Mouse (Mus musculus) lung, embryonic 16.5 days (tissue): ENCODE measurements around the gene Prelp. TPM values are rescaled to one million over a fixed set of nuclear protein-coding genes. Genes with fewer than 3 reads are reported as not detected.
"Not testable (repeated sequence)": the region's sequence is repeated elsewhere in the genome, so short reads cannot be mapped to it uniquely, and the experiment has no call there.

Experiments used
- ATAC-seq: fragments of 200-750 bp; cut with Nextera tagmentation; 2 replicates; pipeline ENCODE4 v1.8.0; 2017; ENCODE audit warnings: low read depth, mild to moderate bottlenecking, moderate library complexity
- H3K27ac ChIP-seq: fragments of 300-500 bp; sonication (generic); 2 replicates; pipeline ENCODE4 v1.5.1; 2014; ENCODE audit warnings: mild to moderate bottlenecking, control low read depth, low read length
- H3K27me3 ChIP-seq: fragments of 300-500 bp; sonication (generic); 2 replicates; pipeline ENCODE4 v1.6.1; 2014; ENCODE audit warnings: low read depth, low read length, mixed read lengths; ENCODE audit not compliant: control insufficient read depth, insufficient read depth
- H3K36me3 ChIP-seq: fragments of 300-500 bp; sonication (generic); 2 replicates; pipeline ENCODE4 v1.6.1; 2014; ENCODE audit warnings: low read length; ENCODE audit not compliant: control insufficient read depth, insufficient read depth
- H3K4me1 ChIP-seq: fragments of 300-500 bp; sonication (generic); replicated peaks from 2 replicates; pipeline ENCODE4 v1.6.1; 2014; ENCODE audit warnings: low read length, mixed read lengths; ENCODE audit not compliant: control insufficient read depth, insufficient read depth
- H3K4me2 ChIP-seq: fragments of 300-500 bp; sonication (generic); 2 replicates; pipeline ENCODE4 v1.6.1; 2014; ENCODE audit warnings: low read depth, low read length, control low read depth
- H3K4me3 ChIP-seq: fragments of 300-500 bp; sonication (generic); 2 replicates; pipeline ENCODE4 v1.5.1; 2014; ENCODE audit warnings: mild to moderate bottlenecking, low read length, control low read depth
- H3K9ac ChIP-seq: fragments of 300-500 bp; sonication (generic); 2 replicates; pipeline ENCODE4 v1.6.1; 2014; ENCODE audit warnings: low read length, control low read depth
- H3K9me3 ChIP-seq: fragments of 300-500 bp; sonication (generic); 2 replicates; pipeline ENCODE4 v1.6.1; 2016; ENCODE audit warnings: low read length; ENCODE audit not compliant: control insufficient read depth
- WGBS: fragments of 180-500 bp; shearing (Covaris S2); extraction: QIAGEN DNeasy Blood & Tissue Kit; methylation state at CpG from one replicate; pipeline ENCODE4 v1.1.7; 2014; 5-methylcytosine and 5-hydroxymethylcytosine counted together
- polyA plus RNA-seq: library from polyadenylated mRNA; unstranded; fragments of >200 nt; fragmentation: Nextera tagmentation; extraction: Ambion mirVana; gene quantifications from 2 replicates; pipeline ENCODE4 v1.2.1, GENCODE M21; 2015

Prelp gene
- 22.4 and 28.6 TPM in 2 replicates for polyA plus RNA-seq

DNA sequence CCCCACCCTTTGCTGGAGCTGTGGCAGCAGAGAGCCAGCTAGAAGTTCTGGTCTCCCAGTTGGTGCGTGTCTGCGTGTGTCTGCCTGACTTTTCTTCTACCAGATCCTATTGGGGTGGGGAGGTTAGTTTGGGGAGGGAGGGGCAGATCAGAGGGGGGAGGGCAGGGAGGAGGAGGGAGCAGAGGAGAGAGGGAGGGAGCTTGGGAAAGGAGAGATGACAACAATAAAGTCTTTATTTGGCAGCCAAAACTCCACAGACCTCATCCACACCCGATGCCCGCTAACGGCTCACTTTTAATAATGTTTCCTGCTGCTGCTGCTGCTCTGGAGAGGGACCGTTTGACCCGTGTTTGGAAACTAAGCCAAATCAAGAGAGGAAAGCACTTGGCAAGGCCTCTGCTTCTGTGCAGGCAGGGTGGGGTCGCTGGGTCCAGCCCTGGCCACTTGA is at the start of gene Prelp:
TSS of gene Prelp (minus strand) at position 111 of the 448 bp plus-strand sequence.
- Histone ChIP-seq H3K27me3 (no peaks in the 10 kb centered on the region), H3K9ac (peak within 1 kb of the TSS; percentile 54), H3K9me3 (no peaks in the 10 kb centered on the region), H3K4me3 (peak within 1 kb of the TSS; percentile 33), H3K27ac (peak within 1 kb of the TSS; percentile 90), H3K4me2 (peak within 1 kb of the TSS; percentile 48), H3K4me1 (peaks cover 62% of the 10 kb centered on the region), H3K36me3 (no peaks in the 10 kb centered on the region)
- WGBS: 7% methylated on average over 8 of the region's 8 CpGs
- peak; percentile 65 for ATAC-seq

DNA sequence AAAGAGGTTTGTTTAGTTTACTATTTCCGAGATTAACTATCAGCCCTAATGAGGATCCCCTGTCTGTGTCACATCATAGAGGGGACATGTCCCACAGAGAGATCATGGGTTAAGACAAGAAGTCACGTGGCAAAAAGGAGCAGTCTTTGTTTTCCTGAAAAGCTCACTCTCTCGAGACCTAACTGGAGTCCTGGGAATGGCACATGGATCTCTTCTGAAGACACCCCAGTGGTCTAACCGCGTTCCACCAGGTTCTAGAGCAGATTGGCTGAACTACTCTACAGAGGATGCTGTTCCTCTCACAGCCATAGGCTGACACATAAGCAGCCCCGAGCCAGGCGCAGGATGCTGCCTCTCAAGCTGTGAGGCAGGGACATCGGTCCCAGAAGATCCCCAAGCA is 48.2 kb upstream of the Prelp start:
- H3K9me3 ChIP-seq: no peaks in the 10 kb centered on the region
- 65% methylated on average over 8 of the region's 8 CpGs for WGBS
- H3K4me2 ChIP-seq: no peak overlapping the region
- no peak overlapping the region for H3K4me3 ChIP-seq
- peaks cover 51% of the 10 kb centered on the region for H3K4me1 ChIP-seq
- H3K27ac ChIP-seq: peak overlapping the region; percentile 80
- no peaks in the 10 kb centered on the region for H3K36me3 ChIP-seq
- no peaks in the 10 kb centered on the region for H3K27me3 ChIP-seq
- peak; percentile 42; the same call in 1 of the 2 replicates for ATAC-seq
- no peak overlapping the region for H3K9ac ChIP-seq

DNA sequence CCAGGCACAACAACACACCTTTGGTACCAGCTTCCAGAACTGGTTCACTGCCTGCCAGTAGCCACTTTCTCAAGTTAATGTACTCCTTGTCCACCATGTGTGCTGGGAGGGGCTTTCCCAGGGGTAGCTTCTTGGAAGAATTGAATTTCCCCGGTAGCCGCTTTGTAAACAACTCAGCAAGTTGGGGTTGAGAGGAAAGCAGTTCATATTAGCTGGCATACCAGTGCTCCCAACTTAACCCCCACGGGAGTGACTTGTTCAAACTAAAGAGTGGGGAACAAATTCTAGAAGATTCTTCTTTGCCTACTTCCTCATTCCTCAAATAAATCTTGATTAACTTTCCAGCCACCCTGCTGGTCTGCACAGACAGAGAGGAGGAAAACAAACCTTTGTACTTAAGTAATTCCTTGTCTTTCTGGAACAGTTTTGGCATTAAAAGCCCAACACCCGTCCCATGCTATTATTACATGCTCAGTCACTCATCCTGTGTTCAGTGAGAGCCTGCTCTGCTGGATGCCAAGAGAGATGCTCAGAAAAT is 47.6 kb upstream of the Prelp start:
- H3K27ac ChIP-seq: peak overlapping the region; percentile 80
- peaks cover 51% of the 10 kb centered on the region for H3K4me1 ChIP-seq
- WGBS: 12% methylated on average over 4 of the region's 4 CpGs

DNA sequence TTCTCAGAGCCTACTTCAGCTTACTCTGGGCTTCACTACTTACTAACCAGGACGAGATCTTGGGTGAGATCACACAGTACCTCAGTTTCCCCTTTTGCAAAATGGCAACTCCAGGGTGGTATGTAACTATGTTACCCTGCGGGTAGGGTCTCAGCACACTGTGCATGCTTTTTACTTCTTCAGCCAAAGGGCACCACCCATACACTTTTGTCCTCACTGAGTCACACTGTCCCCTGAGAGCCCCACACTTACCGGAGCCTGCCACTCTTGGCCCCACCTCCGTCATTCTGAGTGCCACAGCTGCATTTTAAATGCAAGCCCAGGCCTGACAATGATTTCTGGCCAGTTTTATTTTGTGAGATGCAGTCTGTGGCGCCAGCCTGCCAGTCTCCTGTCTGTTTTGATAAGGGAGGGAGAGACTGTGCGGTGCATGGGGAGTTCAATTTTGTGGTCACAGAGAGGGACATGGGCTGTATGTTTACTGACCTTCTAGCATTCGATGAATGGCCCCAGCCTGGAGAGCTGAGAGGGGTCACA is 46.3 kb upstream of the Prelp start:
- H3K4me1 ChIP-seq: peaks cover 51% of the 10 kb centered on the region
- peak overlapping the region; percentile 37; the same call in 1 of the 2 replicates for H3K9ac ChIP-seq
- no peaks in the 10 kb centered on the region for H3K27me3 ChIP-seq
- WGBS: 42% methylated on average over 7 of the region's 7 CpGs
- H3K9me3 ChIP-seq: no peaks in the 10 kb centered on the region; the same call in 1 of the 2 replicates
- no peak for ATAC-seq
- no peak overlapping the region for H3K4me2 ChIP-seq
- peak overlapping the region; percentile 80 for H3K27ac ChIP-seq
- no peak overlapping the region for H3K4me3 ChIP-seq
- H3K36me3 ChIP-seq: no peaks in the 10 kb centered on the region

More for the DNA sequence above, 47.6 kb upstream of the Prelp start:
- Histone ChIP-seq H3K4me3 (no peak overlapping the region), H3K4me2 (no peak overlapping the region), H3K9ac (no peak overlapping the region), H3K9me3 (no peaks in the 10 kb centered on the region), H3K27me3 (no peaks in the 10 kb centered on the region), H3K36me3 (no peaks in the 10 kb centered on the region)
- peak; percentile 10; the same call in 1 of the 2 replicates for ATAC-seq

DNA sequence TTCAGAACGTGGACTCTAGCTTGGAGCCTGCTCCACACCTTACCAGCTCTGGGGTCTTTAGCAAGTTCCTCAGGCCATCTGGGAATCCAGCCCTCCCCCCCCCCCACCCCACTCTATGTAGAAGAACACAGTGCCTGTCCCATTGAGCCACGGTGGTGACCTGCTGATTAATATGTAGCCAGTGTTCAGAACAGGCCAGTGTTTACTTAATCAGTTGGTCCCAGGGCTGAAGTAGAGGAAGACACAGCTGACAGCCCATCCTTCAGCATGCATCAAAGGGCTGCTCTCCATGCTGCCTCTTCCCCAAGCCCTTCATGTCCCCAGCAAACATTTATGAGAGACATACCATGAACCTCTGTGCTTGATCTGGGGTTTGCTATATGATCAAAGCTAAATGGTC is 44.8 kb upstream of the Prelp start:
- peak; percentile 16; the same call in 1 of the 2 replicates for ATAC-seq
- H3K4me3 ChIP-seq: no peak overlapping the region
- no peaks in the 10 kb centered on the region for H3K27me3 ChIP-seq
- H3K36me3 ChIP-seq: no peaks in the 10 kb centered on the region
- H3K27ac ChIP-seq: peak overlapping the region; percentile 82
- no peak overlapping the region for H3K4me2 ChIP-seq
- 21% methylated on average over 2 of the region's 2 CpGs for WGBS
- no peak overlapping the region; the same call in 1 of the 2 replicates for H3K9ac ChIP-seq
- H3K4me1 ChIP-seq: peaks cover 57% of the 10 kb centered on the region
- H3K9me3 ChIP-seq: no peaks in the 10 kb centered on the region; the same call in 1 of the 2 replicates

DNA sequence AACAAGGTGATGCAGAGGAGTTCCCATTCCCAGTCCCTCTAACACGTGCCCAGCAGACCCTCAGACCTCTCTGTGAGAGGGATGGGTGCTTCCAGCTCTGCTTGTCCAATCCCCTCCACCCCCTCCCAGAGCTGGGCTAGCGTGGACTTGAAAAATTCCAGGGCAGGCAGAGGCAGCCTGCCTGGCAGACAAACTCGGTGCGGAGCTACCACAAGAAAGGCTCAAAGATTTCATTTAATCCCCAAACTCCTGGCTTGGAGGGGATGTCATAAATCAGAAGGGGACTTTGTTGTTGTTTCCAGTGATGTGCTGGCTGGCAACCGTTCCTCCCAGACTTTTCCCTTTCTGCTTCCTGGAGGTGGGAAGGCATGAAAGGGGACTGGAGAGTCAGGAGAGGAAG is 44.1 kb upstream of the Prelp start:
- peak overlapping the region; percentile 8; the same call in 1 of the 2 replicates for H3K9ac ChIP-seq
- no peaks in the 10 kb centered on the region for H3K36me3 ChIP-seq
- no peaks in the 10 kb centered on the region; the same call in 1 of the 2 replicates for H3K9me3 ChIP-seq
- H3K4me3 ChIP-seq: no peak overlapping the region
- peaks cover 61% of the 10 kb centered on the region for H3K4me1 ChIP-seq
- peak overlapping the region; percentile 82 for H3K27ac ChIP-seq
- H3K27me3 ChIP-seq: no peaks in the 10 kb centered on the region
- no peak overlapping the region for H3K4me2 ChIP-seq
- no peak for ATAC-seq
- WGBS: 13% methylated on average over 5 of the region's 5 CpGs

DNA sequence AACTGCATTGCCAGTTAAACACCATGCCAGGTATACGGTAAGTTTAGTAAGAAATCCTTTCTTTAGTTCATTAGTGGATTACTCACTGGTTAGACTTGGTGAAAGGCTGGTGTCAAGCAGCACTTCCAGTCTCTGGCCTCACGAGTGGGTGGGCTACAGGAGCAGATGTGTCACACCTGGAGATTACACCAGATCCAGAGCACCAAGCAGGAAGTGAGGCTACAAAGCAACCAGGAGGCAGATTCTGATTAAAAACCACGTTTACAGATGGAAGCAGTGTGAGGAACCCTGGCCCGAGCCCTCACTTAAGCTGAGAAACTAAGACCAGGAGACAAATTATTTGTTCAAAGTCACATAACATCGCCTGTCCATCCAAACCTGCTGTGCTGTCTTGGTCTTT is 43.5 kb upstream of the Prelp start:
- Histone ChIP-seq H3K4me3 (no peak overlapping the region), H3K9ac (no peak overlapping the region), H3K4me1 (peaks cover 62% of the 10 kb centered on the region), H3K27me3 (no peaks in the 10 kb centered on the region), H3K36me3 (no peaks in the 10 kb centered on the region), H3K27ac (peak overlapping the region; percentile 82), H3K4me2 (no peak overlapping the region), H3K9me3 (no peaks in the 10 kb centered on the region; the same call in 1 of the 2 replicates)
- no peak for ATAC-seq
- 56% methylated on average over 5 of the region's 5 CpGs for WGBS

DNA sequence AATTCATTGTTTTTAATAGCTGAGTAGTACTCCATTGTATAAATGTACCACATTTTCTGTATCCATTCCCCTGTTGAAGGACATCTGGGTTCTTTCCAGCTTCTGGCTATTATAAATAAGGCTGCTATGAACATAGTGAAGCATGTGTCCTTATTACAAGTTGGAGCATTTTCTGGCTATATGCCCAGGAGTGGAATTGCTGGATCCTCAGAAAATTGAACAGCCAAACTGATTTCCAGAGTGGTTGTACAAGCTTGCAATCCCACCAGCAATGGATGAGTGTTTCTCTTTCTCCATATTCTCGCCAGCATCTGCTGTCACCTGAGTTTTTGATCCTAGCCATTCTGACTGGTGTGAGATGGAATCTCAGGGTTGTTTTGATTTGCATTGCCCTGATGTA is 42.4 kb upstream of the Prelp start:
- not testable (repeated sequence) for H3K9ac ChIP-seq, H3K27ac ChIP-seq, H3K27me3 ChIP-seq, H3K36me3 ChIP-seq, H3K4me2 ChIP-seq, H3K9me3 ChIP-seq, H3K4me3 ChIP-seq, ATAC-seq
- WGBS: 79% methylated on average over 1 of the region's 1 CpGs
- H3K4me1 ChIP-seq: peaks cover 52% of the 10 kb centered on the region

DNA sequence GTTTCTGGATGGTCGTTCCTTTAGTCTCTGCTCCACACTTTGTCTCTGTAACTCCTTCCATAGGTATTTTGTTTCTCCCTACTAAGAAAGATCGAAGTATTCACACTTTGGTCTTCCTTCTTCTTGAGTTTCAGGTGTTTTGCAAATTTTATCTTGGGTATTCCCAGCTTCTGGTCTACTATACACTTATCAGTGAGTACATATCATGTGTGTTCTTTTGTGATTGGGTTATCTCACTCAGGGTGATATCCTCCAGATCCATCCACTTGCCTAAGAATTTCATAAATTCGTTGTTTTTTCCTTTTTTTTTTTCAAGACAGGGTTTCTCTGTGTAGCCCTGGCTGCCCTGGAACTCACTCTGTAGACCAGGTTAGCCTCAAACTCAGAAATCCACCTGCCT is 41.9 kb upstream of the Prelp start:
- H3K36me3 ChIP-seq, H3K4me2 ChIP-seq, ATAC-seq, H3K9me3 ChIP-seq, H3K27ac ChIP-seq, H3K4me3 ChIP-seq, H3K9ac ChIP-seq, H3K27me3 ChIP-seq: not testable (repeated sequence)
- H3K4me1 ChIP-seq: peaks cover 48% of the 10 kb centered on the region
- 80% methylated on average over 3 of the region's 3 CpGs for WGBS
